ENCODE assay signal across 22 mouse cellular contexts in the genomic region with DNA sequence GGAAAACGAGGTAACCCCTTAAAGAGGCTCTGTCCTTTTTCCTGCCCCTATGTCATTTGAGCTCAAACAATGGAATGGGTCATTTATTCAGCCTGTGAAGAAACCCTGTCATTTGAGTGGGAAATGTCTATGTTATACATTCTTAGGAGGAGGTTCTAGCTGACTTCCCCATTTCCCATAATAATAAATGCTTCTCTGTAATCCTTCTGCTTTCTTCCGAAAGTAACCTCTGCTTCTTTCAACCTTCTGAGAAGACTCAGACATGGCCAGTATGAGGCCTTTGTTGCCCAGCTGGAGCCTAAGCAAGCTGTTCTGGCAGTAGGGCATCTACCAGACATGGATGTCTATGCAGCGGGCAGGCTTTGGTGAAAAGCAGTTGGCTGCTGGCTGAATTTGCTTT.
DNase-seq lines count a peak whose midpoint lies in the region; ATAC-seq lines count a peak whose summit lies in the region.
"Had no signal": no experiment of that assay in that cellular context is flagged by ENCODE, and none has a peak within 500 bp of the region (broad histone marks: within the 10 kb centered on the region; RNA-seq: fewer than 3 reads in every experiment).

No protein-coding gene starts in this region.

- WGBS in heart, embryonic 16.5 days = 79% methylated on average over 3 of the region's 3 CpGs
- WGBS in intestine, embryonic 15.5 days = 84% methylated on average over 3 of the region's 3 CpGs

- H3K4me3 ChIP-seq in heart, embryonic 16.5 days (ENCODE audit: low read length) = no peak overlapping the region
- no peak overlapping the region for H3K4me3 ChIP-seq in intestine, embryonic 15.5 days (replicated peaks)
- H3K4me3 ChIP-seq: forebrain, embryonic 10.5 days; forebrain, embryonic 13.5 days; heart, adult 2 months; hindbrain, embryonic 12.5 days; hindbrain, embryonic 15.5 days had no signal

- H3K4me1 ChIP-seq in heart, embryonic 16.5 days (ENCODE audit: control insufficient read depth, insufficient read depth, low read length) = peaks cover 22% of the 10 kb centered on the region
- H3K4me1 ChIP-seq in intestine, embryonic 15.5 days (replicated peaks) = peaks cover 19% of the 10 kb centered on the region
- H3K4me1 ChIP-seq: hindbrain, embryonic 12.5 days had no signal

- 0 out of 2 replicates have a peak overlapping the region, but pooled peaks have one; percentile 15 for H3K27ac ChIP-seq in heart, embryonic 16.5 days (ENCODE audit: low read length)
- H3K27ac ChIP-seq in intestine, embryonic 15.5 days = no peak overlapping the region
- H3K27ac ChIP-seq: forebrain, embryonic 10.5 days; forebrain, embryonic 13.5 days; hindbrain, embryonic 12.5 days; hindbrain, embryonic 15.5 days had no signal

- no peak for DNase-seq in heart, adult 9 months (ENCODE audit: low spot score in 2 of 2)
- no peak for DNase-seq in left cerebral cortex, postnatal 36 days (ENCODE audit: low spot score in 2 of 2)
- DNase-seq: adrenal gland, adult 2 months; adrenal gland, postnatal 14 days; cerebellum, adult 11-12 months; cerebellum, adult 8-10 months; cerebellum, postnatal 10 days; cerebellum, postnatal 36 days; gastrocnemius, postnatal 14 days; heart, adult 2 months; heart, postnatal 14 days had no signal

- no peak overlapping the region for H3K4me2 ChIP-seq in heart, embryonic 16.5 days (ENCODE audit: low read depth, low read length)
- no peak overlapping the region for H3K4me2 ChIP-seq in intestine, embryonic 15.5 days (replicated peaks)
- H3K4me2 ChIP-seq: forebrain, embryonic 13.5 days; heart, embryonic 11.5 days; hindbrain, embryonic 12.5 days; hindbrain, embryonic 15.5 days had no signal

- no peak for ATAC-seq in heart, embryonic 16.5 days (replicated peaks; ENCODE audit: extremely low read depth, insufficient read depth, low FRiP score)
- peak; percentile 46 for ATAC-seq in common myeloid progenitor, adult 5-6 weeks (replicated peaks; ENCODE audit: low read depth, poor library complexity, severe bottlenecking)
- ATAC-seq in megakaryocyte, adult 5-6 weeks (ENCODE audit: poor library complexity, severe bottlenecking) = peak; percentile 43; the same call in 1 of the 2 replicates
- no peak for ATAC-seq in intestine, embryonic 15.5 days
- ATAC-seq: CD4-positive, CD25-positive, alpha-beta regulatory T cell, adult 4 months; forebrain, embryonic 13.5 days; forebrain, embryonic 16.5 days had no signal

- H3K27me3 ChIP-seq in heart, embryonic 16.5 days (ENCODE audit: control insufficient read depth, insufficient read depth, low read length) = no peaks in the 10 kb centered on the region
- H3K27me3 ChIP-seq in intestine, embryonic 15.5 days (replicated peaks) = no peaks in the 10 kb centered on the region
- H3K27me3 ChIP-seq: forebrain, embryonic 13.5 days; hindbrain, embryonic 12.5 days; hindbrain, embryonic 15.5 days had no signal

- no peaks in the 10 kb centered on the region for H3K9me3 ChIP-seq in heart, embryonic 16.5 days (replicated peaks; ENCODE audit: control insufficient read depth, low read length)
- H3K9me3 ChIP-seq in intestine, embryonic 15.5 days = no peaks in the 10 kb centered on the region
- H3K9me3 ChIP-seq: forebrain, embryonic 10.5 days; forebrain, embryonic 13.5 days; hindbrain, embryonic 12.5 days; hindbrain, embryonic 15.5 days had no signal

- H3K9ac ChIP-seq in heart, embryonic 16.5 days (ENCODE audit: low read length) = no peak overlapping the region
- H3K9ac ChIP-seq in intestine, embryonic 15.5 days = no peak overlapping the region
- H3K9ac ChIP-seq: forebrain, embryonic 13.5 days; hindbrain, embryonic 12.5 days; hindbrain, embryonic 15.5 days had no signal

- intact Hi-C loops in left cerebral cortex, postnatal 36 days (cut with DNase I) = no loop called here

- no peaks in the 10 kb centered on the region for H3K36me3 ChIP-seq in heart, embryonic 16.5 days (ENCODE audit: control insufficient read depth, insufficient read depth)
- H3K36me3 ChIP-seq in intestine, embryonic 15.5 days = no peaks in the 10 kb centered on the region
- H3K36me3 ChIP-seq: forebrain, embryonic 10.5 days; hindbrain, embryonic 12.5 days; hindbrain, embryonic 15.5 days had no signal

Comparison
In these comparisons a context has a peak if more than half of its experiments do, and no peak if none do; other contexts are left out.
1. ATAC-seq: peak in common myeloid progenitor, adult 5-6 weeks (single experiment) and megakaryocyte, adult 5-6 weeks (single experiment); none in heart, embryonic 16.5 days (single experiment) and intestine, embryonic 15.5 days (single experiment).